Mouse (Mus musculus) megakaryocyte-erythroid progenitor cell, adult 5-6 weeks (primary cell): Measurements from ENCODE around the gene Gm10277. TPM values are rescaled to one million over a fixed set of nuclear protein-coding genes. Genes with fewer than 3 reads are reported as not detected.

Source experiments
- ATAC-seq: replicated peaks from 2 replicates; pipeline ENCODE4 v1.8.0; 2016; ENCODE audit warnings: mild to moderate bottlenecking, inconsistent platforms; ENCODE audit not compliant: severe bottlenecking, poor library complexity, low FRiP score, low TSS enrichment
- total RNA-seq, 2 experiments: library from RNA; stranded (forward) in 1 of 2; stranded (reverse) in 1 of 2; fragments of 200-1000, 215-1000 nt in 1 of 2; fragments of >200 nt in 1 of 2; fragmentation: Nextera tagmentation in 1 of 2; gene quantifications; 2 replicates each; pipeline ENCODE4 v1.2.3; 2014 to 2017

The Gm10277 gene
- total RNA-seq (2014; fragmentation: Nextera tagmentation), result not detected in 2 replicates
- not detected in 2 replicates for total RNA-seq (2017)

DNA sequence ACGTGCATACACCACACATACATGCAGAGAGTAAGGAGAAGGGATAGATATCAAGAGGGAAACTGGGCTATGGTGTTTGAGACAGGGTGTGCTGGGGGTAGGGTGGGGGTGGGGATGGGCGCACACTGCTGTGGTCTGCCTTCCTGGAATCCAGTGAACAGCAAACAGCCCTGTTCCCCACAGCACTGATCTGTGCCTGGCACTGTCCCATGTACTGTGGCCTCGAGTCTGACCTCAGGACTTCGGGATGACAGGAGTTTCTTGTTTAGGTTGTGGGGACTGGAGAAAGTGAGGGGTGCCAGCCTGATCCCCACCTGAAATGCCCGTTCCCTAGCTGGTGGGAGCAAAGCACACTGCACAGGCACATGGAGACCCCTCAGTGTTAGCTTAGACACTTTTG is at the start of gene Gm10277:
TSS of gene Gm10277 (minus strand) at position 41 of the 400 bp plus-strand sequence.
- no peak for ATAC-seq

DNA sequence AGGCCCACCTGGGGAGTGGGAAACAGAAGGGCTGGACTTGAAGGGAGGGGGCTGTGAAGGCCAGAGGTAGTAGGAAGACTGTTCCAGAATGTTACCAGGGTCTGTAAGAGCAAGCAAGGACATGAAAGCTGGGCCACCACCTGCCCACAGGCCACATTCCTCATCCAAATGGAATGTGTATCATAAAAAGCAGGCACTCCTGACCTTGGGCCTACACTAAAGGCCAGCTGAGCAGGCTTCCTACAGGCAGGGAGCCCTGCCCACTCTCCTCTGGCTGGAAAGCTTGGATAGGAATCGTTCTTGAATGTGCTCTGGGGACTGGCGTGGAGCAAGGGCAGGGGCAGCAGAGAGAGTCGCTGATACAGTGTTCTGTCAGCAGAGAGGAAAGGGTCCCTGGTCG is 49.2 kb upstream of the Gm10277 start:
- no peak for ATAC-seq

DNA sequence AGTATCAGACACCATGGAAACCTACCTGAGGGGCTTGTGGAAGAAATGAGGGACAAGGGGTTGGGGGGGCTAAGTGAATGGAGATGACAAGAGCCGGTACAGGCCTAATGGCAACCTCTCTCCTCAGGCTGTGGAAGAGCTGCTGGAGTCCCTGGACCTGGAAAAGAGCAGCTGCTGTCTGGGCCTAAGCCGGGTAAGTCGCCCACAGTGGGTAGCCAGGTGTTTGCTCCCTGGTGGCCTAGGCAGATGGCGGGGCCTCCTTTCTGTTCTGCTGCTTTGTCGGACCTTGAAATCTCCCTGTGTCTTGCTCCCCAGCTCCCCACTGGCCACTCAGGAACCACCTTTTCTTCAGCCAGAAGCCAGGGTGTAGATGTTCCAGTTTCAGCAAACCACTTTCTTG is 48.7 kb upstream of the Gm10277 start:
- ATAC-seq, result no peak

DNA sequence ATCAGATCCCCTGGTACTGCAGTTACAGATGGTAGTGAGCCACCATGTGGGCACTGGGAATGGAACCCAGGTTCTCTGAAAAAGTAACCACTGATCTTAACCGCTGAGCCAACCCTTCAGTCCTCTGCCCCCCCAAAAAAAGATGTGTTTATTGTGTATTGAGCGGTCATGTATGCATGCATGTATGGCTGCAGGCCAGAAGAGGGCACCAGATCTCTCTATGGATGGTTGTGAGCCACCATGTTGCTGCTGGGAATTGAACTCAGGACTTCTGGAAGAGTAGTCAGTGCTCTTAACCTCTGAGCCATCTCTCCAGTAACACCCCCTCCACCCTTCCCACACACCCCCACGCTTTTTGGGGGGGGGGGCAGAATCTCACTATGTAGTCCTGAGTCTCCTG is 47.6 kb upstream of the Gm10277 start:
- no peak for ATAC-seq

DNA sequence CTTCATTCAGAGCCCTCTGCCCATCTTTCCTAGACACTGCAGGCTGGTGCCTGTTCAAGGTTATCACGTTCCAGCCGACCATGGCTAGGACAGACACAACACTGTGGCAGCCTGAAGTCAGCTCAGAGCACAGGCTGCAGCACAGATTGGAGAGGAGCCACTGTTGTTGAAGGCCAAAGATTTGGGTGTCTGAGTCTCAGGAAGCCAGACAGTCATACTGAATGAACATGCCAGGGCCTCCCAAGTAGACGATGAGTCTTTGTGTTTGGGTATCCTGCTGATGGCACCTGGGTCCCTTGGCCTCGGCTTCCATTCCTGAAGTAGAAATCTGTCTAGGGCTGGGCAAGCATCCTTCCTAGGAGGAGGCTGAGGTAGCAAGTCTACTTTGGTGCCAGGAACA is 45.0 kb upstream of the Gm10277 start:
- ATAC-seq, result no peak

DNA sequence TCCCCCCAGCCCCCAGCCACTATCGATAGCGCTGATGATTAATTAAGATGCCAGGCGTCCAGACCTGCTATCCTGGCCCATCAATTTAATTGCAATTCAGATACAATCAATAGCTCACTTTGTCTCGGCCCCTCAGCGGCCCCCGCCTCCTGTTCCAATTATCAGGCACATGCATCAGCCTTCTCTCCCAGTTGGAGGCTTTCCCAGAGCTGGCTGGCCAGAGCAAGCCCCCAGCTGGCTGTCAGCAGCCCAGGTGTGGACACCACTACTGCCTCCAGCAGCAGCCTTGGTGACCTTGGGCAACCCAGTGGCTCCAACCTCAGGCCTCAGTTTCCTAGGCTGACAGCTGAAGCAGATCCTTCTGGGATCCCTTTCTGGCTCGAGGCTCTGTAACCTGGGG is 43.3 kb upstream of the Gm10277 start:
- ATAC-seq, result no peak

DNA sequence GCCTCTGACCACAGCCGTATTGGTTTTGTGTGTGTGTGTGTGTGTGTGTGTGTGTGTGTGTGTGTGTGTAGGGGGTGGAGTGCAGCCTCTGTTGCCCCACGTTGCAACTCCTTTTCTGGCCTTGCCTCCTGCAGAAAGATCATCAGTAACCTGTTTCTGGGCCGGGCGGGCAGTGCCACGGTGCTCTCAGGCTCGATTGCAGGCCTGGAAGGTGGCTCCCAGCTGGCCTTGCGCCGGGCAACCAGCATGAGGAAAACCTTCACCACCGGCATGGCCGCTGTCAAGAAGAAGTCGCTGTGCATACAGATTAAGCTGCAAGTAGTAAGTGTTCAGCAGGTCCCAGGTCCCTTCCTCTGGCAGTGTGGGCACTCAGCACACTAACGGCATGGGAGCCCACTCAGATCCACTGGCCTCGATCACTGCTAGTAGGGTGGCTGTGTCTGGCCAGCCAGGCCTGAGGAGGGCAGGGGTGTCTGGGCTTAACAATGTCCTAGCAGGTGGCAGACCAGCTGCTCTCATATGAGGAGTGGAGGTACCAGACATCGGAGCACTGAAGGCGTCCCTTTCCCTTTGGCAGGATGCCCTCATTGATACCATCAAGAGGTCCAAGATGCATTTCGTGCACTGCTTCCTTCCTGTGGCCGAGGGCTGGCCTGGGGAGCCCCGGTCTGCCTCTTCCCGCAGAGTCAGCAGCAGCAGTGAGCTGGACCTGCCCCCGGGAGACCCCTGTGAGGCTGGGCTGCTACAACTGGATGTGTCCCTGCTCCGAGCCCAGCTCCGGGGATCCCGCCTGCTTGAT is 41.7 kb upstream of the Gm10277 start:
- no peak for ATAC-seq

DNA sequence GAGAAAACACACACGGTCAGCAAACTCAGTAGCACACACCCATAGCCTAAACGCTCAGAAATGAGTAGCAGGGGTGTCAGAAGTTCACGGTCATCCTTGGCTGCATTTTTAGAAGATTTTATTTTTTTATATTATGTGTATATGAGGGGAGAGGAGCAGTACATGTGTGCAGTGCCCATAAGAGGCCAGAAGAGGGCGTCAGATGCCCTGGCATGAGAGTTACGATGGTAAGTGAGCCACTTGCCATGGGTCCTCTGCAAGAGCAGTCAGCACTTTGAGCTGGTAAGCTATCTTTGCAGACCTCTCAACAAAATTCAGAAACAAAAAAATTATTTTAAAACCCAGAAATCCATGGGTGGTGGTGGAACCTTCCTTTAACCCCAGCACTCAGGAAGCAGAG is 40.6 kb upstream of the Gm10277 start:
- ATAC-seq, result no peak

DNA sequence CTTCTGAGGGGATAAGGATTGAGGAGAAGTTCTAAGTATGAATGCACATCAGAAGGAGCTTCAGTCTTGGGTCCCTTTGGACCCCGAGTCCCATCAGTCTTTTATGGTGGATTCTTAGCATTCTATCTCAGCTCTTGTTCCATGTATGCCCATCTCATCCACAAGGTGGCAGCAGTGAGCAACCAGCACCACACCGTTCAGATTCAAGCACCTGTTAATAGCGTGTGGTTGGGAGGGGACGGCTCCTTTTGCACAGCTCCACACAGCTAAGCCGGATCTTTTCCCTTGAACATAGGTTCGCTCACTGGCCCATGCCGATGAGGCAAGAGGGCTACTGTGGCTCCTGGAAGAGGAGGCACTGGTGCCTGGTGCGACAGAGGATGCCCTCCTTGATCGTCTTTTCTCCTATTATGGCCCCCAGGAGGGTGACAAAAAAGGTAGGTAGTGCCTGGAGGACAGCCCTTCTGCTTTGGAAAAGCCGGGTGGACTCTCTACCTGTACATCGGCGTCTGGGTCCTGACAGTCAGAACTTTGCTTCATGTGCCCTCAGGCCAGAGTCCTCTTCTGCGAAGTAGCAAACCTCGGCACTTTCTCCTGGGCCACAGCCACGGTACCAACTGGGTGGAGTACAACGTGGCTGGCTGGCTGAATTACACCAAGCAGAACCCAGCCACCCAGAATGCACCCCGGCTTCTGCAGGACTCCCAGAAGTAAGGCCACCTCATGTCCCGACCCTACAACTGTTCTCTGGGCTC is 39.9 kb upstream of the Gm10277 start:
- peak; percentile 45; the same call in 1 of the 2 replicates for ATAC-seq

DNA sequence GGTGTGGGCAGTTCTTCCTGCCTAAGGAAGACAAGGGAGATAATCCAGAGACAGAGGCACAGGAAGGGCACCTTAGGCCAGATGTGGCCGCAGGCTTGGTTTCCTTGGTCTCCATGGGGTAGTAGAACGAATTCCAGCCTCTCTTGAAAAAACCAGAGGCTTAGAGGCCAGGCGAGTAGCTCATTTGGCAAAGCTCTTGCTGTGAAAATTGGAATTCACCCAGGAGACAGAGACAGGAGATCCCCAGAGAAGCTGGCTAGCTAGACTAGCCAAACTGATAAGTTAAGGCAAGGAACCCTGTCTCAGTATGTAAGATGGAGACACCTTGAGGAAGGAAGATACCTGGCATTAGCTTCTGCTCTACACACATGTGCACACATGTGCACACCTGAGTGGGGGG is 38.8 kb upstream of the Gm10277 start:
- ATAC-seq, result no peak

DNA sequence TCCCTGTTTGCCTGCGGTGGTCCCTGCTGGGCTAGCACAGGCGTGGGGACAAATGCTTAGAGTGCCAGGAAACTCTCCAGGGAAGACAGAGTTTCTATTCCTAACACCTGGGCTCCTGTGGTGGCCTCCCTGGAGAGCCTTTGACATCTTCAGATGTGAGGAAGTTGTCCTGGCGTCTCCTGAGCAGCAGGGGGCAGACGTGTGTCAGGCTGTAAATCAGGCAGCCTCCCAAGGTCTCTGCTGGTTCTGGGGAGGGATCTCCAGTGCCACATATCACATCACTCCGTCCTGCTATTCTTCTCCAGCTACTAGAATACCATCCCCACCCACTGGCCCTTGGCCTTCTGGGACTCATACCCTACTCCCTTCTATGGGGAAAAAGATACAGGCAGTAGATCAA is 38.3 kb upstream of the Gm10277 start:
- ATAC-seq, result peak; percentile 48; the same call in 1 of the 2 replicates

DNA sequence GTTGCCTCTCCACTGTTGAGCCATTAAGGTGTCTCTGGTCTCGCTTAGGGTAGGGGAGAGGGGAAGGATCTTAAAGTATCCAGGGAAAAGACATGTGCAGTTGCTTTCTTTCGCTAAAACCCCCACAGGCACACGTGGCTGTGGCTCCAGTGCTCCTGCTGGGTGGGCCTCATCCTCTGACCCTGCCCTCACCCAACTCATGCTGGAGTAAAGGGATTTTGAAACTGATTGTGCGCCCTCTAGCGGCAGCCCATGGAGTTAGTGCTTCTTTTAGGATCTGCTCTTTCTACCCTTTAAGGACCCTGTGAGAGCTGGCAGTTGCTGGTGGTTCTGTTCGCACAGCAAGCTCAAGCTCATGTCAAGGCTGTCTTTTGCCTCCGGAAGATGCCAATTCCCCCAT is 35.2 kb upstream of the Gm10277 start:
- ATAC-seq, result peak; percentile 34; the same call in 1 of the 2 replicates

DNA sequence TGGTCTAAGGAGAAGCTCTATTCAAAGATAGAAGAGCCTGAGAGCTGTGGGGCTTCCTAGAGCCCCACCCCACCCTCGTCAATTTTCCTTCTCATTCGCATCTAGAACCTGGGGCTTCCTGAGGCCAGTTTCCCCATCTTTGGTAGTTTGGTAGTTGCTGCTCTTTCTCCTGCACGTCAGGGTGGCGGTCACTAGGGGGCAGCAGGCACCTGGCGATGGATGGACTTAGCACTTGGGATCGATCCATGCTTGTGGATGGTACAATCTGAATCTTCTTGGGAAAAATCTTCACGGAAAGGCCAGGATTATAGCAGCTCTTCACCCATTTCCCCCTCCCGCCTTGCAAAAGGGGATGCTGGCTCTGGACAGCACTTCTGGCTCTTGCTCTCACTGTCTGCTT is 34.1 kb upstream of the Gm10277 start:
- ATAC-seq, result no peak

DNA sequence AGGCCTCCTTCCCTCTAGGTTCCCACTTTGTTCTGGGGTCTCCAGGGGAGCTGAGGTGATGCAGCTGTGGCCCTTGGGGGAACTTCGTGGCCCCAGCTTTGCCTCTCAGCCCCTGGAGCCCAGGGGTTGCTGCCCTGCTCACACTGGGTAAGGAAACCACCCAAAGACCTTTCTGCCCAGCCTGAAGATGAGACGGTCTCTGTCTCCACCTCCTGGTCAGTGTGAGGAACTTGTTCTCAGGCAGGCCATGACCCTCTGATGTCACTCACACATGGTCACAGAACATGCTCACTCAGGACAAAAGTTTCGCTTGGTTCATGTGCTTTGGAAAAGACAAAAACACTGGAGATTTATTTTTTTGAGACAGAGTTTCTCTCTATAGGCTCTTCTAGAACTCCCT is 28.5 kb upstream of the Gm10277 start:
- peak; percentile 65 for ATAC-seq

DNA sequence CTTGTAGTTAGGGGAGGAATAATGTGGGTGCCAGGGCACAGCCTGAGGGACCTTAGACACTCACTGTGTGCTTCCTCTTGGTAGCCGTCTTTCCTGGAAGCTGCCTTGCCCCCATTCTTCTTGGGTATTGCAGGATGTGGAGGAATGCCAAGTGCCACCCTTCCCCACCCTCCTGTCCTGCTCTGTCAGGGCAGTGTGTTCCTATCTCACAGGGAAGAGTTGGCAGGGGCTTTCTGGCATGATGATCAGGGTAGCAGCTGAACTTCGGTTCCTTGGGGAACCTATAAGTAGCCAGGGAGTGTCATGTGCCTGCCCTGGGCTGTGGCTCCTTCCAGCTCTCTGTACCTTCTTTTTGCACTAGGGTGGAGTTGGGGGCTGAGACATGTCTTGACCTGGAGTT is 26.4 kb upstream of the Gm10277 start:
- ATAC-seq, result no peak

DNA sequence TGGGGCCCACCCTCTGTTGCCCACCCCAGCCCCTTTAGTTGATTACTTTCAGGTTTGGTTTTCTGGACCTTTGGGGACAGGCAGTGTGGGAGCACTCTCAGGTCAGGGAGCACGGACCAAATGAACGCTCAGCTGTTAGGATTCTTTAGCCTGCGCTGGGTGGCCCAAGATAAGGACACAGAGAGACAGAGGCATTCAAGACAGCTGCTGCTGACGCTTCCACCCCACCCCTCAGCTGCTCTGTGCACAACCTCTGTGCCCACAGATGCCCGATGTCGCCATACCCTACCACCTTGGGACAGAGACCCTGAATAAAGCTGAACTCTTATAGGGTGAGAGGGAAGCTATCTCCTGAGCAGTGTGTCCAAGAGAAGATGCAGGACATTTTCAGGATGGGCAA is 22.5 kb upstream of the Gm10277 start:
- ATAC-seq, result peak; percentile 45; the same call in 1 of the 2 replicates

DNA sequence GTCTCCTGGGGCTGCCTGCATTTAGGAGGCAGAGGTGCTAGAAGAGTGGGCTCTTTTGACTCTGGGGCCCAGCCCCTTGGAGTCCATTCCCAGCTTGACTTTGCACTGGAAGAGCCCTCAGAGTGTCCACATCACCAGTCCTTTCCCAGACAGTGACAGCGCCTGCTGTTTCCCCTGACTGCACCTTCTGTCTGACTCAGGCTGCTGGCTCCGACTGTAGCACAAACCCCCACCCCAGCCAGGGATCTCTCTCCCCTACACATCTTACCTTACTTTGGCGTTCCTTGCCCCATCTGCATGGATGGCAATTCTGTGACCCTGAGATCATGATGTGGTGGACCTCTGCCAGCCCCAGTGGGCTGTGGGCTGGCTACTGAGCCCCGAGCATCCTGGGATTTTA is 21.7 kb upstream of the Gm10277 start:
- ATAC-seq, result no peak

DNA sequence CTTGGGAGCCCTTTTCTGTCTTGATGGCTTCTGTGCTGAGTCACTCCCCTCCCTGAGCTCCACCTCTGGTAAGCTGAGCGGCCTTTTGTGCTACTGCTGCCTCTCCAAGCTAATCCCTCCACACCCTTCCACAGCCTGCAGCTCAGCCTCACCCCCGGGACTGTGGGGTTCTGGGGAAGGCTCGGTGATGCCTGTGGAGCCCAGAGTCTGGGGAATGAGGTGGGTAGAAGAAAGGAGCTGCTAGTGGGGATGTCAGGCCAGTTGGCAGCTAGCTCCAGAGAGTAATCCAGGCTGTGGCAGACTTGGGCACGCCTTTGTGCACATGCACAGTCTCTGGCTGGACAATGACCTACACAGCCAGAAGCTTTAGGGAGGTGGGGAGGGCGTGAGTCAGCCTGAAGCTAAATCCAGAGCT is 20.5 kb upstream of the Gm10277 start:
- no peak for ATAC-seq

DNA sequence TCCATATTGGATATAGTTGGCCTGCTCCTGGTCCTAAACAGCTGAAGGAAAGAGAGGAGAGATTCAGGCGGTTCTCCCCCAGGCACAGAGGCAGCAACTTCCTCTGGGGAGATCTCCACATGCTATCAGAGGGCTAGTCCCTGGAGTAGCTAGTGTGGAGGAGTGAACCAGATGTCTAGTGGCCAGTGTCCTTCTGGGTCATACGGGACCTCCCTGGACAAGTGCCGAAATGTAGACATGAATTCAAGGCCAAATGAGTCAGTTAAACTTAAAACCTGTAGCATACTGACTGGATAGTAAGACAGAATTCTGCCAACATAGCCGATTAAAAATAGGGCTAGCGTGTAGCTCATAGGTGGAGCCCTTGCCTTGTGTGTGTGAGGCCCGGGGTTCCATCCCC is 19.3 kb upstream of the Gm10277 start:
- ATAC-seq, result no peak

DNA sequence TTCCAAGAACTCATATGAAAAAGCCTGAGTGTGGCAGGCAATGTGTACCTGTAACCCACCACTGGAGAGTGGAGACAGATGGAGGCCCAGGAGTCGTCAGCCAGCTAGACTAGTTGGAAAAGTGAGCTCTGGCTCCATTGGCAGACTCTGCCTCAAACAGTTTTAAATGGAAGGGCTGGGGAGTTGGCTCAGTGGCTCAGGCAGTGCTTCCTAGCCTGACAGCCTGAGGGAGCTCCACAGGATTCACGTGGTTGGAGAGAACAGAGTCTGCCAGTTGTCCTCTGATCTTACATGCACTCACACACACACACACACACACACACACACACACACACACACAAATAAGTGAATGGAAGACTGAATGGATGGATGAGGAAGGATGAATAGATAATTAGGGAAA is 18.7 kb upstream of the Gm10277 start:
- ATAC-seq, result no peak

DNA sequence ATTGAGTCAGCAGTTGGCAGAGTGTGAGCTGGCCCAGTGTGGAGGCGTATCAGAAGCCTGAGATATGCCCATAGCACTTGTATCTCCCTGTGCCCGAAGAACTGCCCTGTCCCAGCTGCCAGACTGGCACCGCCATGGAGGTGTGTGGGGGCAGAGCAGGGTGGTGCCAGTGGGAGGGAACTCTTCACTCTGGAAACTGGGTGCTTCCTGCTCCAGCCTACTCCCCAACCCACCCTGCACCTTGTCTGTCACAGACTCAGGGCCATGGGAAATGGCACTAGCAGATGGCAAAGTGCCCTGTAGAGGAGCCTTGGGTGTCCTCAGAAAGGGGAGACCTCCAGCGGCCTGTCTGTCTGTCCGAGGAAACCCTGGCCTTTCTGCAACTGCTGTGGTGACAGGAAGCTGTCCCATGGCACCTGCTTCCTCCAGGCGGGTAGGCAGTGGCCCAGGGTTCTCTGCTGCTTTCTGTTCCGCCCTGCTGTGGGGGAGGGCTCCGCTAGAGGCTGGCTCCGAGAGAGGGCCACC is 14.9 kb upstream of the Gm10277 start:
- peak; percentile 79 for ATAC-seq
